Mouse (Mus musculus) cortical plate, adult 2 months (tissue): Measurements from ENCODE around the gene Sin3b.

ENCODE experiments used
- CTCF ChIP-seq: fragments of 200-500 bp; IDR thresholded peaks from 2 replicates; pipeline ENCODE4 v1.5.1; 2011; ENCODE audit warnings: mild to moderate bottlenecking, control low read depth, low read length; ENCODE audit not compliant: insufficient read depth; ENCODE audit errors: extremely low read depth
- POLR2A ChIP-seq: fragments of 200-500 bp; IDR thresholded peaks from 2 replicates; pipeline ENCODE4 v1.6.1; 2011; ENCODE audit warnings: mild to moderate bottlenecking, low read length, control low read depth; ENCODE audit not compliant: insufficient read depth; ENCODE audit errors: extremely low read depth

GRCm38 (mm10) chr8:72766777-72767176 is 43.7 kb downstream of the Sin3b start:
- TF ChIP-seq CTCF (no peak), POLR2A (no peak)
